Mouse (Mus musculus) embryonic fibroblast, embryonic 13.5 days (primary cell): ENCODE data around the gene Zdhhc14.

Source experiments
- CTCF ChIP-seq: IDR thresholded peaks from 2 replicates; pipeline ENCODE4 v1.5.1; 2011; ENCODE audit warnings: mild to moderate bottlenecking, control low read depth, low read length, moderate library complexity, borderline replicate concordance; ENCODE audit not compliant: insufficient read depth
- POLR2A ChIP-seq: IDR thresholded peaks from 2 replicates; pipeline ENCODE4 v1.6.1; 2011; ENCODE audit warnings: low read depth, mild to moderate bottlenecking, control low read depth, low read length, moderate library complexity

GRCm38 (mm10) chr17:5554573-5554972 is 62.2 kb downstream of the Zdhhc14 start:
- TF ChIP-seq POLR2A (no peak), CTCF (no peak)
